Mouse (Mus musculus) limb, embryonic 11.5 days (tissue): Measurements from ENCODE around the gene Tmem38b. TPM values are rescaled to one million over a fixed set of nuclear protein-coding genes. Genes with fewer than 3 reads are reported as not detected.

Experiments used
- ATAC-seq: fragments of 200-750 bp; cut with Nextera tagmentation; 2 replicates; pipeline ENCODE4 v1.8.0; 2017; ENCODE audit warnings: low read depth; ENCODE audit not compliant: insufficient number of reproducible peaks, low FRiP score, low TSS enrichment
- DNase-seq: peaks from one replicate; pipeline ENCODE4 v3.0.0-alpha.2; 2015; ENCODE audit warnings: low spot score
- H3K27ac ChIP-seq: fragments of 300-500 bp; sonication (generic); replicated peaks from 2 replicates; pipeline ENCODE4 v1.5.1; 2014; ENCODE audit warnings: low read depth, mild to moderate bottlenecking, low read length
- H3K27me3 ChIP-seq: fragments of 300-500 bp; sonication (generic); 2 replicates; pipeline ENCODE4 v1.6.1; 2014; ENCODE audit warnings: mild to moderate bottlenecking, low read length, mixed read lengths; ENCODE audit not compliant: control insufficient read depth, insufficient read depth
- H3K36me3 ChIP-seq: fragments of 300-500 bp; sonication (generic); 2 replicates; pipeline ENCODE4 v1.6.1; 2014; ENCODE audit warnings: mild to moderate bottlenecking, low read length, moderate library complexity, mixed read lengths; ENCODE audit not compliant: control insufficient read depth, insufficient read depth
- H3K4me1 ChIP-seq: fragments of 300-500 bp; sonication (generic); 2 replicates; pipeline ENCODE4 v1.6.1; 2014; ENCODE audit warnings: low read length, mixed read lengths; ENCODE audit not compliant: control insufficient read depth, insufficient read depth
- H3K4me2 ChIP-seq: fragments of 300-500 bp; sonication (generic); 2 replicates; pipeline ENCODE4 v1.6.1; 2014; ENCODE audit warnings: low read depth, mild to moderate bottlenecking, moderate library complexity; ENCODE audit not compliant: severe bottlenecking
- H3K4me3 ChIP-seq: fragments of 300-500 bp; sonication (generic); 2 replicates; pipeline ENCODE4 v1.5.1; 2014; ENCODE audit warnings: low read depth, low read length
- H3K9ac ChIP-seq: fragments of 300-500 bp; sonication (generic); 2 replicates; pipeline ENCODE4 v1.6.1; 2014; ENCODE audit warnings: mild to moderate bottlenecking, low read length
- H3K9me3 ChIP-seq: fragments of 300-500 bp; sonication (generic); 2 replicates; pipeline ENCODE4 v1.6.1; 2016; ENCODE audit warnings: low read length; ENCODE audit not compliant: control insufficient read depth
- WGBS: fragments of 180-500 bp; shearing (Covaris S2); extraction: QIAGEN DNeasy Blood & Tissue Kit; methylation state at CpG from one replicate; pipeline ENCODE4 v1.1.7; 2014; 5-methylcytosine and 5-hydroxymethylcytosine counted together
- polyA plus RNA-seq: library from polyadenylated mRNA; unstranded; fragments of >200 nt; fragmentation: Nextera tagmentation; extraction: Ambion mirVana; gene quantifications from 2 replicates; pipeline ENCODE4 v1.2.1, GENCODE M21; 2014

Gene Tmem38b
- polyA plus RNA-seq, 1 experiment from 2014 or later = 5.4 TPM

- Histone ChIP-seq H3K4me3 (no peak overlapping the region), H3K27me3 (no peaks in the 10 kb centered on the region), H3K4me1 (no peaks in the 10 kb centered on the region), H3K9ac (no peak overlapping the region), H3K9me3 (no peaks in the 10 kb centered on the region), H3K36me3 (no peaks in the 10 kb centered on the region), H3K4me2 (no peak overlapping the region), H3K27ac (no peak overlapping the region)
- DNase-seq (no peak), ATAC-seq (no peak)
- WGBS = no CpG with 5 or more reads among the region's 1 CpGs
Observed at GRCm38 (mm10) chr4:53849804-53850203, 24.0 kb downstream of the Tmem38b start.

GRCm38 (mm10) chr4:53853333-53853732, 27.5 kb downstream of the Tmem38b start:
- ATAC-seq (no peak), DNase-seq (no peak)
- Histone ChIP-seq H3K4me2 (no peak overlapping the region), H3K9me3 (no peaks in the 10 kb centered on the region), H3K36me3 (no peaks in the 10 kb centered on the region), H3K9ac (no peak overlapping the region), H3K4me1 (no peaks in the 10 kb centered on the region), H3K27me3 (no peaks in the 10 kb centered on the region), H3K4me3 (no peak overlapping the region), H3K27ac (no peak overlapping the region)
- WGBS = 75% methylated on average over 1 of the region's 1 CpGs

- no peak overlapping the region for H3K4me3 ChIP-seq
- no peak overlapping the region for H3K4me2 ChIP-seq
- no peaks in the 10 kb centered on the region for H3K9me3 ChIP-seq
- H3K27me3 ChIP-seq = no peaks in the 10 kb centered on the region
- 59% methylated on average over 18 of the region's 18 CpGs for WGBS
- DNase-seq = no peak
- ATAC-seq = no peak
- H3K9ac ChIP-seq = no peak overlapping the region
- H3K36me3 ChIP-seq = no peaks in the 10 kb centered on the region
- H3K4me1 ChIP-seq = no peaks in the 10 kb centered on the region
- no peak overlapping the region for H3K27ac ChIP-seq
Observed at GRCm38 (mm10) chr4:53859944-53860343, 34.1 kb downstream of the Tmem38b start.

- H3K27ac ChIP-seq = no peak overlapping the region
- H3K4me1 ChIP-seq = no peaks in the 10 kb centered on the region
- ATAC-seq (no peak), DNase-seq (no peak)
- H3K4me2 ChIP-seq = no peak overlapping the region
- WGBS = 79% methylated on average over 6 of the region's 6 CpGs
- H3K9me3 ChIP-seq = no peaks in the 10 kb centered on the region
- no peaks in the 10 kb centered on the region for H3K27me3 ChIP-seq
- H3K36me3 ChIP-seq = no peaks in the 10 kb centered on the region
- H3K9ac ChIP-seq = no peak overlapping the region
- no peak overlapping the region for H3K4me3 ChIP-seq
Observed at GRCm38 (mm10) chr4:53862101-53862500, 36.3 kb downstream of the Tmem38b start.

- Histone ChIP-seq H3K4me2 (no peak overlapping the region), H3K4me1 (no peaks in the 10 kb centered on the region), H3K9me3 (no peaks in the 10 kb centered on the region), H3K9ac (no peak overlapping the region), H3K4me3 (no peak overlapping the region), H3K27me3 (no peaks in the 10 kb centered on the region), H3K27ac (no peak overlapping the region), H3K36me3 (no peaks in the 10 kb centered on the region)
- no peak for DNase-seq
- 86% methylated on average over 19 of the region's 19 CpGs for WGBS
- no peak for ATAC-seq
Observed at GRCm38 (mm10) chr4:53864098-53864820, 38.4 kb downstream of the Tmem38b start.

- ATAC-seq = no peak
- DNase-seq = no peak
Observed at GRCm38 (mm10) chr4:53866459-53866858, 40.6 kb downstream of the Tmem38b start.

GRCm38 (mm10) chr4:53878542-53879417, 52.9 kb downstream of the Tmem38b start:
- no peaks in the 10 kb centered on the region for H3K36me3 ChIP-seq
- H3K27ac ChIP-seq = no peak overlapping the region
- peak overlapping the region; percentile 37 for H3K4me2 ChIP-seq
- H3K9me3 ChIP-seq = no peaks in the 10 kb centered on the region
- H3K4me1 ChIP-seq = peaks cover 4% of the 10 kb centered on the region; the same call in 1 of the 2 replicates
- 39% methylated on average over 24 of the region's 24 CpGs for whole genome bisulfite sequencing
- 0 out of 2 replicates have a peak, but pooled peaks have one; percentile 17 for ATAC-seq
- DNase-seq = peak; percentile 55
- no peaks in the 10 kb centered on the region for H3K27me3 ChIP-seq
- no peak overlapping the region for H3K9ac ChIP-seq
- no peak overlapping the region for H3K4me3 ChIP-seq

More at GRCm38 (mm10) chr4:53866459-53866858, 40.6 kb downstream of the Tmem38b start:
- H3K9me3 ChIP-seq = no peaks in the 10 kb centered on the region
- no peak overlapping the region for H3K4me2 ChIP-seq
- no peaks in the 10 kb centered on the region for H3K27me3 ChIP-seq
- H3K9ac ChIP-seq = no peak overlapping the region
- no peak overlapping the region for H3K27ac ChIP-seq
- H3K4me1 ChIP-seq = no peaks in the 10 kb centered on the region
- no peak overlapping the region for H3K4me3 ChIP-seq
- H3K36me3 ChIP-seq = no peaks in the 10 kb centered on the region

- H3K9me3 ChIP-seq = no peaks in the 10 kb centered on the region
- WGBS = 71% methylated on average over 17 of the region's 17 CpGs
Observed at GRCm38 (mm10) chr4:53882921-53883682, 57.3 kb downstream of the Tmem38b start.

More at GRCm38 (mm10) chr4:53882921-53883682, 57.3 kb downstream of the Tmem38b start:
- Histone ChIP-seq H3K27me3 (no peaks in the 10 kb centered on the region), H3K9ac (no peak overlapping the region), H3K36me3 (no peaks in the 10 kb centered on the region), H3K4me1 (peaks cover 4% of the 10 kb centered on the region; the same call in 1 of the 2 replicates), H3K4me2 (no peak overlapping the region), H3K27ac (no peak overlapping the region), H3K4me3 (no peak overlapping the region)
- ATAC-seq (no peak), DNase-seq (no peak)
